Mouse (Mus musculus): ENCODE measurements at regions not wholly inside any gene's neighbourhood (a gene's known extent, or its start where the extent isn't known, plus 50 kb on each side); places are given as distances from the start of the nearest gene placed in this dataset.

GRCm38 (mm10) chr7:83014725-83015690, 147.9 kb downstream of the Mex3b start:
- TF ChIP-seq EP300 (IDR thresholded peaks at IDR 0.05) (no peak), CTCF (IDR thresholded peaks at IDR 0.05) (no peak)
